Mouse (Mus musculus) thymus, adult 2 months (tissue): Measurements from ENCODE around the gene Gtf2a2.

ENCODE experiments used
- CTCF ChIP-seq: fragments of 200-500 bp; IDR thresholded peaks from 2 replicates; pipeline ENCODE4 v1.5.1; 2012; ENCODE audit warnings: mild to moderate bottlenecking, control low read depth, low read length, moderate library complexity, borderline replicate concordance; ENCODE audit not compliant: control insufficient read depth, poor library complexity, insufficient read depth; ENCODE audit errors: extremely low read depth
- POLR2A ChIP-seq: fragments of 200-500 bp; IDR thresholded peaks from 2 replicates; pipeline ENCODE4 v1.6.1; 2012; ENCODE audit warnings: mild to moderate bottlenecking, low read length, control low read depth, moderate library complexity; ENCODE audit not compliant: control insufficient read depth, poor library complexity, insufficient read depth; ENCODE audit errors: extremely low read depth

DNA sequence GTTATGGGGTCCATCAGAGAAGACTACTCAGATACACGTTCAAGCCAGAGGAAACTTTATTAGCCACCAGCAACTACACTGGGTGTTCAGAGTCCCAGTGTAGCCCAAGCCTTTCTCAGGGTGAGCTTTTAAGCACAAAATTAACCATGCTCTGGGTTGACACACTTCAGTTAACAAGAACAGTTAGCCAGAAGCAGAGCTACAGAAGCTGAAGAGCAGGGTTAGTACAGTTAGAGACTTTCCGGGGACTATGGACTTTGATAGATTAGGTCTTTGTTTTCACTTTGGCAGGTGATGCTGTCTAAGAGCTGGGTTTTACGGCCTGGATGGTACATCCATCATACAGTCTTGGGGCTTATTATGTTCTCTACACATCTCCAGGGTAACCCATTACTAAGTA is 40.4 kb downstream of the Gtf2a2 start:
- no peak for TF ChIP-seq CTCF
- no peak for TF ChIP-seq POLR2A
